Mouse (Mus musculus): Measurements from ENCODE around the gene Spata2l. TPM values are rescaled to one million over a fixed set of nuclear protein-coding genes. Genes with fewer than 3 reads are reported as not detected.
"Not testable (repeated sequence)": the region's sequence is repeated elsewhere in the genome, so short reads cannot be mapped to it uniquely, and the experiment has no call there.

Gene Spata2l
- polyA plus RNA-seq (2015; fragmentation: Nextera tagmentation; extraction: Ambion mirVana): 10.1 and 11.4 TPM in 2 replicates

- H3K27ac ChIP-seq (replicated peaks): no peak within 1 kb of the TSS
- no peaks in the 10 kb centered on the region for H3K36me3 ChIP-seq
- H3K27me3 ChIP-seq: peaks cover 10% of the 10 kb centered on the region
- peak within 1 kb of the TSS; percentile 55 for H3K4me3 ChIP-seq
- H3K9me3 ChIP-seq: no peaks in the 10 kb centered on the region
- peak; percentile 82 for ATAC-seq (ENCODE audit: low FRiP score, low read depth)
- H3K9ac ChIP-seq: peak within 1 kb of the TSS; percentile 55
- H3K4me1 ChIP-seq (replicated peaks): peaks cover 30% of the 10 kb centered on the region
- H3K4me2 ChIP-seq: peak within 1 kb of the TSS; percentile 73
- WGBS: 2% methylated on average over 57 of the region's 57 CpGs
These were observed at the start of gene Spata2l for GRCm38 (mm10) chr8:123235520-123236497. Gene Spata2l, minus strand, starts transcription at chr8:123236233.

DNA sequence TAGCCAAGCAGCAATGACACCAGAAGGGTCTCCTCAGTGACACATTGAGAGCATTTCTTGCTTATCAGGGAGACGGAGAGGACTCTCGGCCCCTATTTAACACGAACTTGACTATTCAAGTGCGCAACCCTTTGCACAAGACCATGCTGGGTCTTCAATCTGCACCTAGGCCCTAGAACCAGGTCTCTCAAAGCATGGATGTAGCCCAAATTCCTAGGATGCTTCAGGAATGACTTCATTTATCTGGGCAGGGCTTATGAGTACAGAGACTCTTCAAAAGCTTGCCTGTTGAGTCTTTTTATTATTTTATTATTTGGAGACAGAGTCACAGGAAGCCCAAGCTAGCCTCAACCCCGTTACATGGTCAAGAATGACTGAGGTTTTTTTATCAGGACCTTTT, 48.5 kb upstream of the Spata2l start:
- Histone ChIP-seq H3K4me2 (no peak overlapping the region), H3K4me1 (replicated peaks) (no peaks in the 10 kb centered on the region), H3K4me3 (no peak overlapping the region), H3K9ac (no peak overlapping the region), H3K27me3 (no peaks in the 10 kb centered on the region), H3K36me3 (no peaks in the 10 kb centered on the region), H3K27ac (replicated peaks) (no peak overlapping the region), H3K9me3 (no peaks in the 10 kb centered on the region)
- 93% methylated on average over 5 of the region's 5 CpGs for WGBS
- no peak for ATAC-seq (ENCODE audit: low FRiP score, low read depth)

GRCm38 (mm10) chr8:123283991-123284390, 48.0 kb upstream of the Spata2l start:
- no peak overlapping the region for H3K27ac ChIP-seq (replicated peaks)
- H3K27me3 ChIP-seq: no peaks in the 10 kb centered on the region
- H3K9me3 ChIP-seq: no peaks in the 10 kb centered on the region
- ATAC-seq (ENCODE audit: low FRiP score, low read depth): no peak
- H3K4me1 ChIP-seq (replicated peaks): no peaks in the 10 kb centered on the region
- H3K9ac ChIP-seq: no peak overlapping the region
- no peak overlapping the region for H3K4me3 ChIP-seq
- no peaks in the 10 kb centered on the region for H3K36me3 ChIP-seq
- H3K4me2 ChIP-seq: no peak overlapping the region
- WGBS: 92% methylated on average over 7 of the region's 7 CpGs

DNA sequence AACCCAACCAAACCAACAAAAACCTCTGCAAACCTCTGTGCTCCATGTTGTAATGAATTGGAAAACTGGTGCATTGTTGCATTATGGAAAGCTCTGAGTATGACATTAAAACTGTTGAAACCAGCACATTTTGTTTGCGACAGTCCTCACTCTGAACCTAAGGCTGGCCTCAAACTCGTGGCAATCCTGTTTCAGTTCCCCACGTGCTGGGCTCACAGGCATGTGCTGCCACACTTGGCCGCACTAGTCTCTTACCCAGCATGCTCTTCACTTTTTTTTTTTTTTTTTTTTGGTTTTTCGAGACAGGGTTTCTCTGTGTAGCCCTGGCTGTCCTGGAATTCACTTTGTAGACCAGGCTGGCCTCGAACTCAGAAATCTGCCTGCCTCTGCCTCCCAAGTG, 47.0 kb upstream of the Spata2l start:
- not testable (repeated sequence) for H3K9ac ChIP-seq; H3K27ac ChIP-seq (replicated peaks); H3K27me3 ChIP-seq; H3K36me3 ChIP-seq; H3K4me1 ChIP-seq (replicated peaks); H3K9me3 ChIP-seq; ATAC-seq (ENCODE audit: low FRiP score, low read depth); H3K4me3 ChIP-seq; H3K4me2 ChIP-seq
- 90% methylated on average over 6 of the region's 6 CpGs for WGBS

DNA sequence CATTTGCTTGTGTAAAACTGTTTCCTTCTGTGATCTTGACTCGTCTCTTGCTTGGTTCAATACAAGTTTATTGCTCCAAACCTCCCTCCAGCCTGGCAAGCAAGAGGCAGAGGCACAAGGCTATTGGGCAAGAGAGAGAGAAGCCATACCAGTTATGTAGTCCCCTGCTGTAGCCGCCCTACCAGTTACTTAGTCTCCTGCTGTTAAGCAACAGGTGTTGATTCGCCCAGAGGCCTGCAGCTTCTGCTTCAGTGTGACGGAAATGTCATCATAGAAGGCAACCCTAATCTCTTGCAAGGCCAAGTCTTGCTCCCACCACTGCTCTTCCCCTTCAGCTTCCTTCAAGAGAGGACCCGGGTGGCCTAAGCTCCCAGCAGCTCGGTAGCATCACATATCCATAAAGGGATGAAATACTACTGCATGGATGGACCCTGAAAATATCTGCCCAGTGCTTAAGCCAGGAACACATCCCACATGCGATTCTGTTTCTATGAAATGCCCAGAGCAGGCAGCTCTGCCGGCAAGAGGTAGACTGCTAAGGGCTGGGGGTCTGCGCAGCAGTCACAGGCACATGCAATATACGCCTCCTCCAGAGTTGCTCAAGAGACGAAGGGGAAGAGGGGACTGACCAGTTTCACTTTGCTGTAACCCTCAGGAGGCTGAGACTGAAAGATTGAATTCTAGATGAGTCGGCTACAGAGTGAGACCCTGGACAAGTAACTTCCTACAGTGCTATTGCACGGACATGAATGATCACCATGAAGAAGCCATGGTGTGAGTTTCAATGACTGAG, 44.5 kb upstream of the Spata2l start:
- H3K27me3 ChIP-seq: no peaks in the 10 kb centered on the region
- no peaks in the 10 kb centered on the region for H3K4me1 ChIP-seq (replicated peaks)
- no peak for ATAC-seq (ENCODE audit: low FRiP score, low read depth)
- no peak overlapping the region for H3K9ac ChIP-seq
- H3K36me3 ChIP-seq: no peaks in the 10 kb centered on the region
- no peaks in the 10 kb centered on the region for H3K9me3 ChIP-seq
- H3K27ac ChIP-seq (replicated peaks): no peak overlapping the region
- 88% methylated on average over 13 of the region's 13 CpGs for WGBS
- no peak overlapping the region for H3K4me2 ChIP-seq
- H3K4me3 ChIP-seq: no peak overlapping the region

GRCm38 (mm10) chr8:123279828-123280227, 43.8 kb upstream of the Spata2l start:
- Histone ChIP-seq H3K4me2 (no peak overlapping the region), H3K4me1 (replicated peaks) (no peaks in the 10 kb centered on the region), H3K9ac (no peak overlapping the region), H3K27me3 (no peaks in the 10 kb centered on the region), H3K4me3 (no peak overlapping the region), H3K27ac (replicated peaks) (no peak overlapping the region), H3K9me3 (no peaks in the 10 kb centered on the region), H3K36me3 (no peaks in the 10 kb centered on the region)
- 91% methylated on average over 4 of the region's 4 CpGs for WGBS
- no peak for ATAC-seq (ENCODE audit: low FRiP score, low read depth)

DNA sequence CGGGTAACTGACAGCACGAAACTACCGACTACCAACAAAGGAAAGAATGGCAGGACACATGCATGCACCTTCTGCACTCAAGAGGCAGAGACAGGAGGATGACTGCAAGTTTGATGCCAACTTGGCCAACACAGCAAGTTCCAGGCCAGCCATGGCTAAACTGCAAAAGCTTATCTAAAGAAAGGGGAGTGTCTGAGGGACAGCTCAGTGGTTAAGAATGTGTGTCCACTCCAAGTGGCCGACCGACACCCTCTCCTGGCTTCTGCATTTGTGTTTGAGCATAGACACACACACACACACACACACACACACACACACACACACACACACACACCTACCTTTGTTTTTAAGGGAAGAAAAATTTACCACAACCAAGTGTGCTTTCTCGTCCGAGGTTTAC, 42.4 kb upstream of the Spata2l start:
- 78% methylated on average over 7 of the region's 7 CpGs for WGBS
- Histone ChIP-seq H3K9ac (no peak overlapping the region), H3K4me3 (no peak overlapping the region), H3K4me1 (replicated peaks) (no peaks in the 10 kb centered on the region), H3K27ac (replicated peaks) (no peak overlapping the region), H3K4me2 (no peak overlapping the region), H3K36me3 (no peaks in the 10 kb centered on the region), H3K9me3 (no peaks in the 10 kb centered on the region), H3K27me3 (no peaks in the 10 kb centered on the region)
- ATAC-seq (ENCODE audit: low FRiP score, low read depth): no peak

- Histone ChIP-seq H3K9ac (no peak overlapping the region), H3K27me3 (no peaks in the 10 kb centered on the region), H3K9me3 (no peaks in the 10 kb centered on the region), H3K4me2 (no peak overlapping the region), H3K27ac (replicated peaks) (no peak overlapping the region), H3K4me3 (no peak overlapping the region), H3K4me1 (replicated peaks) (no peaks in the 10 kb centered on the region), H3K36me3 (0 out of 2 replicates have a peak, but pooled peaks cover 3% of the 10 kb centered on the region)
- no peak for ATAC-seq (ENCODE audit: low FRiP score, low read depth)
- WGBS: 93% methylated on average over 12 of the region's 12 CpGs
These were observed 39.1 kb upstream of the Spata2l start for GRCm38 (mm10) chr8:123275096-123275495.

DNA sequence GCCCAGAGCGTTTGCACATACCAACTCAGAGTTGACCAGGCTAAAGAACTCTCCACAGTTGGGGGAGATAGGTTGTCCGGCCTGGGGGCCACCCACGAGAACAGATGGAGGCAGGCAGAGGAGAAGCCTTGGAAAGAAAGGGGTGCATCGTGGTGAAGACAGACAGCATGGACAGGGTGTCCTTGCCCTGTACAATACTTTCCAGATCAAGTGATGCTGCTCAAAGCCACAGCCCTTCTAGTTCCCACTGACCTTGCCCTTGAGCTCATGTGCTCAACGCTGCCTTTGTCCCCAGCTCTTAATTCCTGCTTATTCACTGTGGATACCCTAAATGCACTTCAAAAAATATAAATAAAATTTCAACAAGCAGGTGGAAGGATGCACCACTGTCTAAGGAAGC, 38.4 kb upstream of the Spata2l start:
- no peak overlapping the region for H3K9ac ChIP-seq
- no peaks in the 10 kb centered on the region for H3K27me3 ChIP-seq
- H3K27ac ChIP-seq (replicated peaks): no peak overlapping the region
- H3K36me3 ChIP-seq: peaks cover 8% of the 10 kb centered on the region; the same call in 1 of the 2 replicates
- 83% methylated on average over 5 of the region's 5 CpGs for WGBS
- no peak overlapping the region for H3K4me2 ChIP-seq
- H3K4me3 ChIP-seq: no peak overlapping the region
- H3K9me3 ChIP-seq: no peaks in the 10 kb centered on the region
- ATAC-seq (ENCODE audit: low FRiP score, low read depth): no peak
- no peaks in the 10 kb centered on the region for H3K4me1 ChIP-seq (replicated peaks)

DNA sequence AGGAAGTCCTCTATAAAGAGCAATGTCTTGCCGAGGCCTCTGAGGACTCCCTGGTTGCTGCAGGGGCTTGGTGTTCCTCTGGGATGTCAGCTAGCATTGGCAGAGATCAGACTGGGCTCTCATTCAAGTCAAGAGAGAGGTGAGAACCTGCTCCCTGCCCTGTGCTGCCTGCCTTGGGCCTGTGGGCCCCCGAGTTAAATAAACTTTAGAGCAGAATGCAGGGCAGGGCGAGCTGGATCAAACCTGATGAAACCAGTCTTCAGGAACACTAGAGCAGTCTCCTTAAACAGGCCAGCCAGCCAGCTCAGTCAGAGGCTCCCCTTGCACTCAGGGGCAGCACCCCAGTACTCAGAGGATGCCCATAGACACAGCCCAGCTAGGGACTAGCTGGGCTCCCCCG, 35.9 kb upstream of the Spata2l start:
- Histone ChIP-seq H3K27me3 (no peaks in the 10 kb centered on the region), H3K4me1 (replicated peaks) (no peaks in the 10 kb centered on the region), H3K9me3 (no peaks in the 10 kb centered on the region), H3K27ac (replicated peaks) (no peak overlapping the region), H3K9ac (no peak overlapping the region), H3K4me2 (no peak overlapping the region), H3K4me3 (no peak overlapping the region), H3K36me3 (peaks cover 32% of the 10 kb centered on the region)
- WGBS: 75% methylated on average over 4 of the region's 4 CpGs
- ATAC-seq (ENCODE audit: low FRiP score, low read depth): no peak

DNA sequence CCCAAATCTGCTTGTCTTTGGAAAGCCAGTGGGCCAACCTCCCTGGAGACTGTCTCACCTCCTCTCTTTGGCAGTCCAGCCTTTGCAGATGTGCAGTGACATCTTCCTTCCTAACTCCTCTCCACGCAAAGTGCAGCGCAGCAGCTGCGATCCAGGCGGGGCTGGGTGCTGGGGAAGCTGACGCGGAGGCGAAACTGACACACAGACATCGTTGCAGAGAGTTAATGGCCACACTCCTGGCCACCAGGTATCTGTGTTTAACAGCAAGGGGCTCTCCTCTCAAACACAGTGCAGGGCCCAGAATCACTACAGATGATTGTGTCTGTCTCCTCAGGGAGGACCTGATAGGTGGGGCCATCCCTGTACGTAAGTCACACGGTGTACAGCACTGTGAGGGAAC, 35.1 kb upstream of the Spata2l start:
- Histone ChIP-seq H3K27me3 (no peaks in the 10 kb centered on the region), H3K9ac (no peak overlapping the region), H3K36me3 (peaks cover 36% of the 10 kb centered on the region), H3K4me2 (no peak overlapping the region), H3K9me3 (no peaks in the 10 kb centered on the region), H3K4me1 (replicated peaks) (no peaks in the 10 kb centered on the region), H3K4me3 (no peak overlapping the region), H3K27ac (replicated peaks) (no peak overlapping the region)
- no peak for ATAC-seq (ENCODE audit: low FRiP score, low read depth)
- 91% methylated on average over 10 of the region's 10 CpGs for WGBS
